Mouse (Mus musculus) testis, adult 2 months (tissue): ENCODE data around the gene Olfr639.

ENCODE experiments used
- CTCF ChIP-seq: fragments of 200-500 bp; IDR thresholded peaks from 2 replicates; pipeline ENCODE4 v1.5.1; 2012; ENCODE audit warnings: low read depth, mild to moderate bottlenecking, inconsistent platforms, low read length, moderate library complexity; ENCODE audit not compliant: control insufficient read depth, insufficient read depth, insufficient replicate concordance
- POLR2A ChIP-seq: fragments of 200-500 bp; IDR thresholded peaks from 2 replicates; pipeline ENCODE4 v1.6.1; 2012; ENCODE audit warnings: low read depth, mild to moderate bottlenecking, inconsistent platforms, low read length, moderate library complexity; ENCODE audit not compliant: control insufficient read depth

GRCm38 (mm10) chr7:104035145-104035544 is 18.0 kb upstream of the Olfr639 start, which contains the start of gene Olfr641:
- TF ChIP-seq CTCF (no peak), POLR2A (no peak)
